Mouse (Mus musculus) midbrain, embryonic 10.5 days (tissue): Measurements from ENCODE around the gene Myh3. TPM values are rescaled to one million over a fixed set of nuclear protein-coding genes. Genes with fewer than 3 reads are reported as not detected.

ENCODE experiments used
- DNase-seq: peaks from one replicate; pipeline ENCODE4 v3.0.0-alpha.2; 2017; ENCODE audit warnings: low spot score
- H3K27ac ChIP-seq: fragments of 300-500 bp; sonication (generic); replicated peaks from 2 replicates; pipeline ENCODE4 v1.5.1; 2016; ENCODE audit warnings: mild to moderate bottlenecking
- H3K27me3 ChIP-seq: fragments of 300-500 bp; sonication (generic); 2 replicates; pipeline ENCODE4 v1.6.1; 2016; ENCODE audit warnings: low read depth, mild to moderate bottlenecking; ENCODE audit not compliant: poor library complexity, severe bottlenecking
- H3K36me3 ChIP-seq: fragments of 300-500 bp; sonication (generic); 2 replicates; pipeline ENCODE4 v1.6.1; 2016; ENCODE audit warnings: mild to moderate bottlenecking, moderate library complexity
- H3K4me1 ChIP-seq: fragments of 300-500 bp; sonication (generic); 2 replicates; pipeline ENCODE4 v1.6.1; 2016
- H3K4me3 ChIP-seq: fragments of 300-500 bp; sonication (generic); 2 replicates; pipeline ENCODE4 v1.5.1; 2016; ENCODE audit warnings: mild to moderate bottlenecking, moderate library complexity
- H3K9me3 ChIP-seq: fragments of 300-500 bp; sonication (generic); replicated peaks from 2 replicates; pipeline ENCODE4 v1.6.1; 2016; ENCODE audit warnings: mild to moderate bottlenecking
- WGBS: fragments of 180-500 bp; shearing (Covaris S2); methylation state at CpG from one replicate; pipeline ENCODE4 v1.1.7; 2016; 5-methylcytosine and 5-hydroxymethylcytosine counted together
- microRNA-seq: library from miRNA; unstranded; fragments of <30 nt; microRNA quantifications from one replicate; pipeline ENCODE4, GENCODE M21; 2017
- polyA plus RNA-seq: library from polyadenylated mRNA; unstranded; fragments of >200 nt; fragmentation: Nextera tagmentation; extraction: Ambion mirVana; gene quantifications from 2 replicates; pipeline ENCODE4 v1.2.1, GENCODE M21; 2016

Gene Myh3
- polyA plus RNA-seq, 1 experiment from 2014 or later: 0.11 TPM

DNA sequence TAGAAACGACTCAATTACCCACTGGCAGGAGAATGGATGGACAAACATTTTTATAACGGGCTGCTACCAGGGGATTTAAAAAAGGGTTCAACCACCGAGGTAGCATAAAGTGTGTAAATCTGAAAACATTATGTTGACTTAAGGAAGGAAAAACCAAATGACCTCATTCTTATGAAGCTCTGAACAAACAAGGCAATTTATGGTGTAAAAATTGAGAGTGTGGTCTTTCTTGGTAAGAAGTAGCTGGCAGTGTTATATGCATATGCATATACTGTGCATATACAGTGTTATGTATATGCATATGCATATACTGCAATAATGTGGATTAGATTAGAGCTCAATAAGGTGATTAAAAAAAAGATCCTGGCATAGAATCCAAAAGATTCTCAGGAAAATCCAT is 73.1 kb downstream of the Myh3 start:
- H3K27me3 ChIP-seq: peaks cover 35% of the 10 kb centered on the region
- H3K4me1 ChIP-seq: peaks cover 12% of the 10 kb centered on the region
- no peak overlapping the region for H3K27ac ChIP-seq
- DNase-seq: no peak
- no peak overlapping the region for H3K4me3 ChIP-seq
- H3K36me3 ChIP-seq: no peaks in the 10 kb centered on the region
- H3K9me3 ChIP-seq: no peaks in the 10 kb centered on the region
- WGBS: 85% methylated on average over 3 of the region's 3 CpGs

Small RNA genes lying within 50 kb of the gene (microRNA-seq; reads per million reads assigned to microRNA genes)
- not detected for gene Mir6923

Other genes starting within 250 kb of the Myh3 start
- gene Pirt, start 166.3 kb upstream of the Myh3 start, polyA plus RNA-seq: 0.06 and 0.29 TPM in 2 replicates
- gene Tmem238l, start 121.7 kb upstream of the Myh3 start, polyA plus RNA-seq: not detected in 2 replicates
- 0.99 and 1.1 TPM in 2 replicates for gene Tmem220, start 53.1 kb upstream of the Myh3 start, polyA plus RNA-seq
- gene Adprm, start 25.7 kb upstream of the Myh3 start, polyA plus RNA-seq: 30.0 and 37.6 TPM in 2 replicates
- gene Sco1, start 25.6 kb upstream of the Myh3 start, polyA plus RNA-seq: 20.3 and 22.5 TPM in 2 replicates
- 0.04 TPM in 1 of 2 replicates, not detected in the other for gene Myh2, start 92.7 kb downstream of the Myh3 start, polyA plus RNA-seq
- not detected in 2 replicates for gene Myh1, start 121.8 kb downstream of the Myh3 start, polyA plus RNA-seq
- not detected in 2 replicates for gene Myh4, start 159.7 kb downstream of the Myh3 start, polyA plus RNA-seq
- gene Myh8, start 198.8 kb downstream of the Myh3 start, polyA plus RNA-seq: not detected in 2 replicates
- gene Myh13, start 243.4 kb downstream of the Myh3 start, polyA plus RNA-seq: 0.01 TPM in 1 of 2 replicates, not detected in the other